Mouse (Mus musculus) ES-Bruce4 (cell line): Measurements from ENCODE around the gene Fermt3.

Experiments
- CTCF ChIP-seq: IDR thresholded peaks from one replicate; pipeline ENCODE4 v1.8.1; 2011; ENCODE audit warnings: low read depth, low read length
- POLR2A ChIP-seq: IDR thresholded peaks from one replicate; pipeline ENCODE4 v1.8.1; 2011; ENCODE audit warnings: low read length; ENCODE audit not compliant: insufficient read depth

DNA sequence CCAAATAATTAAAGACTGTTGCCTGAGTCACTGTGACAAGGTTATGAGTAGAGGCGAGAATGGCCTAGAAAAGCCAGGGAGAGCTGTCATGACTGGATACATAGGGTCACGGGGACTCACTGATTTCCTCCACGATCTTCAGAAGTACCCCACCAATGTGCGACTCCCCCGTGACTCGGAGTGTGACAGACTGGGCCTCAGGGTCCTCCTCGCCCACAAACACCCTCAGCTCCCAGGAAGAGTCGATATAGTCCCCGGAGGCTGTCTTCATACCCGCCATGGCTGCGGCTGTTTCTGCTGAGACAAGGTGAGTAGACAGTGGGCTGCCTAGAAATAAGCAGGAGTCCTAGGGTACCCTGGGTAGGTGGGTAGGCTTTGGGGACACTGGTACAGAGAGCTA is 723 bp downstream of the Fermt3 start:
- no peak for TF ChIP-seq CTCF
- TF ChIP-seq POLR2A: no peak
